Mouse (Mus musculus): ENCODE measurements around the gene Dis3l2.

Dis3l2 gene

GRCm38 (mm10) chr1:86733160-86733821 is 29.7 kb downstream of the Dis3l2 start:
- no peak for DNase-seq (ENCODE audit: low read depth)

- DNase-seq (ENCODE audit: low read depth) = no peak
These were observed 32.8 kb downstream of the Dis3l2 start for GRCm38 (mm10) chr1:86736414-86736813.

DNA sequence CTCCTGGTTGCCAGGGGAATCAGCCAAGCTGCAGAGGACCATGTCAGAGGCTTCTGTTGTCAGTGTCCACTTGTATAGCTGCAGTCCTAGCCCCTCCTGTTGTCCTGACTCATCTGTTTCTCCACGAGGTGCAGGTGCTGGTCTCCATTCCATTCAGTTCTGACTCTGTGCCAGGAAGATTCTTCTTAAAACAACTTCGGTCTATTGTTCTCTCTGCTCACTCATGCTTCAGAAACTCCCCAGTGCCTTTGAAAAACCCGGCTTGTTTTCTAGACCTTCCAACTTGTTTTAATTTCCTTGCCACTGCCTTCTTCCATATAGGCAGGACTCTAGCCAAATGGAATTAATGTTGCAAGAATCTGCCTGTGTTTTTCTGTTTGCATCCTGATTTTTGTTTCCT is 39.3 kb downstream of the Dis3l2 start:
- no peak for DNase-seq (ENCODE audit: low read depth)

DNA sequence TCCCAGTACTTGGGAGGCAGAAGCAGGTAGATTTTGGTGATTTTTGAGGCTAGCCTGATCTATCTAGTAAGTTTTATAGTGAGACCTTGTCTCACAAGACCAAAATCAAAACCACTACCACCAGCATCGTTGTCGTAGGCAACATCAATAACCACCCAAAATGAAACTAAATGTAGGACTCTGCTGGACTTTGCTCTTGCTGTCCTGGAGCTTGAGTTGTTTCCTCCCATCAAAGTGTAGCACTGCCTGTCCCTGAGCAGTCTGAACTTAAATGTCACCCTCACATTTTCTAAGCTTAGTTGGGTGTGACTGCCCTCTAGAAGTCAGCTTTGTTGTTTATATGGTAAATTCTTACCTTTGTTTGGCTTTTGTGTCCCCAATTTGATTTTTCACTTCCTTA is 43.4 kb downstream of the Dis3l2 start:
- DNase-seq (ENCODE audit: low read depth) = no peak

- DNase-seq (ENCODE audit: low read depth) = no peak
These were observed 46.5 kb downstream of the Dis3l2 start for GRCm38 (mm10) chr1:86750094-86750493.

DNA sequence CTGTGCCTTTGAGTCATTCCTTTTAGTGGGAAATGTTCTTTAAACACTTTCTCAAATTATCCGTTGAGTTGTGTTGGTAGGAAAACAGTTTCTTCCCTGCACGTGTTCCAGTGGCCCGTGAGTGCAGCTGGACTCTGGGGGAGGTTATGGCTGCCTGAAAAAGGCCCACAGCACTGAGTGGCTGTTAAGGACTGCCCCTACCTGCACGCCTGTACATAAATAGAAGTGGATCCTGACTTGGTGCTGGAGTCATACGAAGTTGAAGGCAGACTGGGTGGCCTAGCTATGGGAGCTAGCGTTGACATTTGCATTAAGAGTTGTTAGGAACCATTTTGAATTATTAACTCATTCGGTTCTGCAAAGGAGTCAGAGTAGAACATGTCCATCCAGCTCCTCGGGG is 49.8 kb downstream of the Dis3l2 start:
- no peak for DNase-seq (ENCODE audit: low read depth)

DNA sequence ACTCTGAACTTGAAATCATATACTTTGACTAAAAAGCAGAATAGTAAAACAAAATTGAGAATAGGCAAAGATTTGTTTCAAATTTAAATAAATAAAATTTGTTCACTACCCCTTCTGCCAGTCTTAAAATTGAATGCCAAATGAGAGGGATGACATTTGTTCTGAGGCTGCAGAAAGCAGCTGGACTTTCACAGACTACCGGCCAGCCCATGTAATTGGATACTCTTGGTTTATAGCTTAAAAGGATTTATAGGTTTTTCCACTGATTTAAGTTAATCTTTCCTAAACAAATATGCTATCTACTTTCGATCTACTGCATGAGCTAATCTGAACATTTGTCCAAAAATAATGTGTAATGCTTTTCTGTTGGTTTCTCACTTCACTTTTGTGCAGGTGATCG is 50.7 kb downstream of the Dis3l2 start:
- DNase-seq (ENCODE audit: low read depth) = no peak

DNA sequence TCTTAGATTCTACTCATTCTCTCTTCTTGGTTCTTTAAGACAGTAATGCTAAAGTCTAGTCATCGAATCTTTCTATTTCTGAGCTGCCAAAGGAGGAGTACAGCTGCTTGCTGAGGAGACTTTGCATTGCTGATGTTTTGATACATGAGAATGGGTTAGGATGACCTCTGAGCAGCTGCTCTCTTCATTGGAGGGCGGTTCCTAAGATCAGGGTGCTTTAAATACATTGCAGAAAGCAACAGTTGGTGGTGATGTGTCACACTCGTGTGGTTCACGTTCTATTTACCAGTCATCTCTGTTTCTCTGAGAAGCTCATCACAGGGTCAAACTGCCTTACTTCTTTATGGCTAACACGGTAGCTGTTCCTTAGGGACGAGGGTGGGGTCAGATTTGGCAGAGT is 54.5 kb downstream of the Dis3l2 start:
- no peak for DNase-seq (ENCODE audit: low read depth)

GRCm38 (mm10) chr1:86762161-86762560 is 58.6 kb downstream of the Dis3l2 start:
- no peak for DNase-seq (ENCODE audit: low read depth)

DNA sequence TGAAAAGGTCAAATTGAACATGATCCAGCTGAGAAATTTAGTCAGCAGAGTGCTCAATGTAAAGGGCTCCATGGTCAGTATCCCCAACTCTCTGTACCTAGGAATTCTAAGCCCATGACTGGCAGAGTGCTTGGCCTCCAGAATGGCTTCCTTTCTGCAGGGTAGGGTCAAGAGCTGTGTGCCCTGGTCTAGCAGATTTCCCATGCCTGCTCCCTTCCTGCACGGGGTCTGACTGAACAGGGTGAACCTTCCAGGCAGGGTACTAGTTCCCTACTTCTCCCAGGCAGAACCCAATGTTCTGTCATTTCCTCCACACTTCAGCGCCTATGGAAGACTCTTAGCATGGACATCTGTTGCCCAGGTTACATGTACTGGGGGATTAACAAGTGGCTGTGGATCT is 97.6 kb downstream of the Dis3l2 start:
- DNase-seq (ENCODE audit: low read depth) = no peak

- no peak for DNase-seq (ENCODE audit: low read depth)
These were observed 108.1 kb downstream of the Dis3l2 start for GRCm38 (mm10) chr1:86811756-86812155.

DNA sequence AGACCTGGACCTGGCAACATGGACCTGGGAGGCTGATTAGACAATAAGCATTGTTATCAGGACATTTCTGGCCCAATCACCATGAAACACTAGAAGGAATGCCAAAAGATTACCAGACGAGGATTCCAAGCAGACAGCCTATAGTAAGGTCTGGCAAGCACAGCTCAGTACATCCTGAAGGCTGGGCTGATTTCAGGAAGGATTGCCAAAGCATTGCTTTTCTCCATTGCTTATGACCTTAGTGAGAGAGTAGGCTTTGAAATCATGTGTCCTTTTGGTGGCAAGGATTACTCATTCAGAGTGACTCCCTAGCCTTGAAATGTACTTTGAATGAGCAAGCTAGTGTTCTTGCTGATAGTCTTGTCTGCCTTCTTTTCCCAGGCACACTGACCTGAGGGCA is 118.7 kb downstream of the Dis3l2 start:
- DNase-seq (ENCODE audit: low read depth) = no peak

- DNase-seq (ENCODE audit: low read depth) = no peak
These were observed 130.9 kb downstream of the Dis3l2 start for GRCm38 (mm10) chr1:86834351-86834987.

DNA sequence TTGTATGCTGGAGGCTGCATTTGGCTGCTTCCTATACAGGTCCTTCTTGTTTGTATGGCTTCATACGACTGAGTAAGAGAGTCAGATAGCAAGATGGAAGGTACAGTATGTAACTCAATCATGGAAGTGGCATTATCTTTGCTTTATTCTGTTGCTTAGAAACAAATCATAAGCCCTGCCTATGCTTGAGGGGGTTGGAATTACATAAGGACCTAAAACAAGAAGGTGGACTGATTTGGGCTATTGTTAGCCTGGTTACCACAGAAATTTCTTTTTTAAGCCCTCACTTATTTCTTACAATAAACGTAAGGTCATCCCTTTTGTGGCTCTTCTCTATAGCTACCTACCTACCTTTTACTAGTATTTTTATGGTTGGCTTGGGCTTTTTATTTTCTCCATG is 131.4 kb downstream of the Dis3l2 start:
- no peak for DNase-seq (ENCODE audit: low read depth)

- DNase-seq (ENCODE audit: low read depth) = peak; percentile 9
These were observed 147.1 kb downstream of the Dis3l2 start for GRCm38 (mm10) chr1:86850754-86851153.

- DNase-seq (ENCODE audit: low read depth) = no peak
These were observed 155.3 kb downstream of the Dis3l2 start for GRCm38 (mm10) chr1:86858876-86859275.

- DNase-seq (ENCODE audit: low read depth) = no peak
These were observed 155.8 kb downstream of the Dis3l2 start for GRCm38 (mm10) chr1:86859371-86859770.

DNA sequence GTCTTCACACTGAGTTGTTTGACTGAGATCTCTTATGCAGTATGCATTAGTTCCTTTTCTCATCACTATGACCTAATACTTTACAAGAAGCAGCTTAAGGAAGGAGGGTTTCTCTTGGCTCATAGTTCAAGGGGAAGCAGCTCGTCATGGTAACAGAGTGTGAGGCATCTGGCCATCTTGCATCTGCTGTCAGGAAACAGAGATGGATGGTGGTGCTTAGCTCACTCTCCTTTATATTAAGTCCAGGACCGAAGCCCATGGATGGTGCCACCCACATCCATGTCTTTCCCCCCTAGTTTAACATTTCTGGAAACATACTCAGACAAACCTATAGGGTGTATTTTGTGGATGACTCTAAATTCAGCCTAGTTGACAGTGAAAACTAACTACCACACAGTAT is 170.1 kb downstream of the Dis3l2 start:
- DNase-seq (ENCODE audit: low read depth) = no peak

GRCm38 (mm10) chr1:86878743-86879142 is 175.1 kb downstream of the Dis3l2 start:
- DNase-seq (ENCODE audit: low read depth) = no peak

DNA sequence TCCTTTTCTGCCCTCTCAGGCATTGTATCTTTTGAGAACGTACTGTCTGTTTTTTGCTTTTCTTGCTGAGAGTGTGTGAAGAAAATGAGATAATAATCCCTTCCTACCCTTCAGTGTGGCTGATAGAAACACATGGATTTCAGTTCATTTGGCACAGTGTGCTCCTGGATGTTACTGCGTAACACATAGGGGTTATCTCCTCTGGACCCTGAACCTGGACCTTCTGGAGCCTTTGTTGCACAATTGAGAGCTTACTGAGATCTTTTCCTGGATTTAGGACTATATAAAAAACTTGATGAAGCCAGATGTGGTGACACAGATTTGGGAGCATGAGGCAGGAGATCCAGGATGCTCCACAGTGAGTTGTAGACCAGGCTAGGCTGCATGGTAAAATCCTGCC is 175.9 kb downstream of the Dis3l2 start:
- DNase-seq (ENCODE audit: low read depth) = no peak

GRCm38 (mm10) chr1:86887060-86887459 is 183.5 kb downstream of the Dis3l2 start:
- no peak for DNase-seq (ENCODE audit: low read depth)

DNA sequence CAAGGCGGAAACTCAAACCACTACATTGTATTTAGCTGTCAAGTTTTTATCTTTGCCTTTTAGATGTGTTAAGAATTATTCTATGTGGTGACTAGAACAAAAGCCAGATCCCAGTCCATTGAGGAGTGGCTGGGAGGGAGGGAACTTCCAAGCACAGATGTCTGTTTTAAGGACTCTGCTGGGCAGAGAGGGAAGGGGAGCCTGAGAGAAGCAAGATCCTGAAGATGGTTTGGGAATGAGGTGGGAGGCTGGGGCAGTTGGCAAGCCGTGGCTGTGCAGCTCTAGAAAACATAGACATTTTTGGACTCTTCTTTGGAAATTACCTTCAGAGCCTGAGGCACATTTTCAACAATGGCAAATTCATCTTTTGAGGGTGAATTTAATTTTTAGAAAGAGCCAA is 208.9 kb downstream of the Dis3l2 start:
- no peak for DNase-seq (ENCODE audit: low read depth)

DNA sequence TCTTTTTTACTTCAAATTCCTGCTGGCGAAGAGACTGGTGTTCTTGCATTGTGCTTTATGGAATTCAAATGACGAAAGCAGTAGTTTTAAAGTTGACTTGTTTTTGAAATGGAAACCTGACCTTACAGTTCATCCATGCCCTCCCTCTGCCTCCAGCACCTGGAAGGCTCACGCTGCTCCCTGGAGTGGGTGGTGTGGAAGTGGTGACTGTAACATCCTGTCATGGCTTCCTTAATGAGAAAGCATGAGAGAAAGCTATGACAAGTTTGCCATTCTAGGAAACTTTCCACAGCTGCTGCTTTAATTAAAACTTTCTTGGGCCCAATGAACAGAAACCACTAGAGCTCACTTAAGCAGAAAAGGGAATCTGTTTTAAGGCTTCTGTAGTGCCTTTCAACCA is 210.3 kb downstream of the Dis3l2 start:
- DNase-seq (ENCODE audit: low read depth) = no peak

DNA sequence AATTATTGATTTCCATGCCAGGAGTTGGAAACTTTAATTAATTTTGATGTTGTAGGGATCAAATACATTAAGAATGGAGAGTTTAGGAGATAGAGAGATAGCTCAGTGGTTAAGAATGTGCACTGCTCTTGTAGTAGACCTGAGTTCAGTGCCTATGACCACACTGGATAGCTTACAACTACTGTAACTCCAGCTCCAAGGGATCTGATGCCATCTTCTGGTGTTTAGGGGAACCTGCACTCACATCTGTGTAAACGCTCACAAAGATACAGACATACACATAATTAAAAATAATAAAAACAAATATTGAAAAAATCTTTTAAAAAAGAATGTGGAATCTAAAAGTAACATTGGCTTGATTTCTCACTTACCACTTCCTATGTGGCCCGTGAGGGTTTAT is 211.1 kb downstream of the Dis3l2 start:
- DNase-seq (ENCODE audit: low read depth) = no peak

Measured in c-Kit-positive CD71-positive TER-119-negative erythroid progenitor cells, embryonic 14.5 days (primary cell).